Mouse (Mus musculus): ENCODE measurements around the gene Fkbp14. TPM values are rescaled to one million over a fixed set of nuclear protein-coding genes. Genes with fewer than 3 reads are reported as not detected.

Fkbp14 gene
- not detected in 2 replicates for polyA plus RNA-seq (2012; ENCODE audit: low replicate concordance)

DNA sequence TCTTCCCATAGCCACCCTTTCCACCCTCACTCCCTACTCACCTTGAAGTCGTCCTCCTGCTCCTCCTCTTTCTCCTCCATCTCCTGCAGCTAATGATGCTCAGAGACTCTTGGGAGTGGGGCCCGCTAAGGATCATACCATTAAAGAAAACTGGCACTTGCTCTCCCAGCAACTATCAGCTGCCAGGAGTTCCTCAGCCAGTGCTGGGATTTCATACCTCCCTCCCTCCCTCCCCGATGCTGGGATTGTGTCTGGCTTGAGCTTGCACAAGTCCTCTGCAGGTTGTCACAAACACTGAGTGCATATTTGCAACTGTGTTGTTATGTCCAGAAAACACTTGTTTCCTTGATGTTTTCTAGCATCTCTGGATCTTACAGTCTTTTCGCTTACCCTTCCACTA lies at the start of gene Fkbp14:
Gene Fkbp14 (minus strand): TSS at position 101 of the 400 bp plus-strand sequence.

DNA sequence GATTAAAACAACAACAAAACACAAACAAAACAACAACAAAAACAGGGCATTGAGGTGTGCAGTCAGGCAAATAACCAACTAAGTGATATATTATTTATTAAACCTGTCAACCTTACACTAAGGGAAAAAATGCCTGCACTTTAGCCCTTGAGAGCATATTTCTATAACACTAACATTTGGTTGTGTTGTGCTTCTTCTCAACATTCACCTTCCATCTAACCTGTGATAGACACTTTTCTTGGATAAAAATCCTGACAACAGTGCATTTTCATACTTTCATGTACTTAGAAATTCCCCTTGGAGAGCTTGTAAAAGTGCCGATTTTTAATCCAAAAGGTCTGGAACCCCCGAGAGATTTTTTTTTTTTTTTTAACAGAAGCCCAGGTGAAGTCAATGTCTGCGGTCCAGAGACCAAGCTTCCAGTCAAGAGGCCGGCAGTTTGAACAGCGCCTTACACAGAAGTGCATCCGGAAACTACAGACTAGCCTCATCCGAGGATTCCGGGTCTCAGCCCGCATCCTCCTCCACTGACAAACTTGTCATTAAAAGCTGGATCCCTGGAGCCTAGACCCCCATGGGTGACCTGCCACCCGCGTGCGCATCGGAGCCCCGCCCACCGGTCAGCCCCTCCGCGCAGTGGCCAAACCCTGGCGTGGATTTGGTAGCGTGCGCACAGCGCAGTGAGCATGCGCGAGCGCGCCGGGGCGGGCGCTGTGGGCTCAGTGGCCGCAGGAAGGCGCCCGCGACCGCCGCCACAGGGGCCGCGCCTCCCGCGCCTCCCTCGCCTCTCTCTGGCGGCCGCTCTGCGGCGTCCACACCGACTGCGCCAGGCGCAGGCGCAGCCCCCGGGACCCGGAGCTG lies 2.4 kb downstream of the Fkbp14 start, which contains the start of gene Plekha8:
Gene Plekha8 (plus strand): TSS at position 643 of the 861 bp plus-strand sequence.

GRCm38 (mm10) chr6:54565665-54566545 lies 31.2 kb downstream of the Fkbp14 start, which contains the start of gene Scrn1:
Gene Scrn1, minus strand, starts transcription at chr6:54566489.

Other genes with a start within 250 kb of the Fkbp14 start
- 0.28 and 3.3 TPM in 2 replicates for gene Wipf3, start 167.7 kb downstream of the Fkbp14 start, polyA plus RNA-seq (2012; ENCODE audit: low replicate concordance)
- gene Scrn1, start 30.8 kb downstream of the Fkbp14 start, polyA plus RNA-seq (2012; ENCODE audit: low replicate concordance) = 0.02 and 0.04 TPM in 2 replicates
- gene Plekha8, start 2.2 kb downstream of the Fkbp14 start, polyA plus RNA-seq (2012; ENCODE audit: low replicate concordance) = 0.70 and 1.1 TPM in 2 replicates
- gene Mturn, start 84.3 kb upstream of the Fkbp14 start, polyA plus RNA-seq (2012; ENCODE audit: low replicate concordance) = 5.5 and 7.7 TPM in 2 replicates
- gene Znrf2, start 219.6 kb upstream of the Fkbp14 start, polyA plus RNA-seq (2012; ENCODE audit: low replicate concordance) = 30.3 and 172 TPM in 2 replicates

Measured in hematopoietic multipotent progenitor cell, adult 10-12 weeks (in vitro differentiated cells).